Mouse (Mus musculus) midbrain, postnatal 0 days (tissue): ENCODE data around the gene Th. TPM values are rescaled to one million over a fixed set of nuclear protein-coding genes. Genes with fewer than 3 reads are reported as not detected.

ENCODE experiments used
- ATAC-seq: fragments of 200-750 bp; cut with Nextera tagmentation; 2 replicates; pipeline ENCODE4 v1.8.0; 2017; ENCODE audit warnings: moderate number of reproducible peaks, mild to moderate bottlenecking, moderate TSS enrichment, moderate library complexity; ENCODE audit not compliant: low FRiP score
- DNase-seq: peaks from one replicate; pipeline ENCODE4 v3.0.0-alpha.2; 2015; ENCODE audit warnings: low spot score
- H3K27ac ChIP-seq: fragments of 300-500 bp; sonication (generic); 2 replicates; pipeline ENCODE4 v1.5.1; 2014; ENCODE audit warnings: low read depth, mild to moderate bottlenecking, low read length, mixed read lengths
- H3K27me3 ChIP-seq: fragments of 300-500 bp; sonication (generic); 2 replicates; pipeline ENCODE4 v1.6.1; 2014; ENCODE audit warnings: low read length, control low read depth, mixed read lengths; ENCODE audit not compliant: insufficient read depth
- H3K36me3 ChIP-seq: fragments of 300-500 bp; sonication (generic); 2 replicates; pipeline ENCODE4 v1.6.1; 2014; ENCODE audit warnings: low read length, control low read depth, mixed read lengths; ENCODE audit not compliant: insufficient read depth
- H3K4me1 ChIP-seq: fragments of 300-500 bp; sonication (generic); 2 replicates; pipeline ENCODE4 v1.6.1; 2014; ENCODE audit warnings: mild to moderate bottlenecking, control low read depth, antibody characterized with exemption, low read length, mixed read lengths; ENCODE audit not compliant: insufficient read depth
- H3K4me2 ChIP-seq: fragments of 300-500 bp; sonication (generic); 2 replicates; pipeline ENCODE4 v1.6.1; 2014; ENCODE audit warnings: low read depth, mild to moderate bottlenecking, low read length, mixed read lengths; ENCODE audit not compliant: poor library complexity, severe bottlenecking
- H3K4me3 ChIP-seq: fragments of 300-500 bp; sonication (generic); 2 replicates; pipeline ENCODE4 v1.5.1; 2014; ENCODE audit warnings: low read depth, mild to moderate bottlenecking, low read length, moderate library complexity
- H3K9ac ChIP-seq: fragments of 300-500 bp; sonication (generic); replicated peaks from 2 replicates; pipeline ENCODE4 v1.6.1; 2014; ENCODE audit warnings: mild to moderate bottlenecking, low read length, moderate library complexity, mixed read lengths; ENCODE audit not compliant: poor library complexity, severe bottlenecking
- H3K9me3 ChIP-seq: fragments of 300-500 bp; sonication (generic); 2 replicates; pipeline ENCODE4 v1.6.1; 2016; ENCODE audit warnings: low read length, control low read depth
- CTCF ChIP-seq: IDR thresholded peaks from 2 replicates; pipeline ENCODE4 v1.5.1; 2016; ENCODE audit warnings: antibody characterized with exemption, mild to moderate bottlenecking
- WGBS: fragments of 180-500 bp; shearing (Covaris S2); extraction: QIAGEN DNeasy Blood & Tissue Kit; methylation state at CpG from one replicate; pipeline ENCODE4 v1.1.7; 2014; 5-methylcytosine and 5-hydroxymethylcytosine counted together
- polyA plus RNA-seq: library from polyadenylated mRNA; unstranded; fragments of >200 nt; fragmentation: Nextera tagmentation; extraction: Ambion mirVana; gene quantifications from 2 replicates; pipeline ENCODE4 v1.2.1, GENCODE M21; 2015
- total RNA-seq: library from RNA; depleted of rRNA; stranded (reverse); fragments of >200 nt; gene quantifications from 2 replicates; pipeline ENCODE4 v1.2.3, GENCODE M21; 2014; rRNA removed

Gene Th
- total and polyA plus RNA-seq, 2 experiments from 2014 or later: 26.2 to 27.1 TPM

DNA sequence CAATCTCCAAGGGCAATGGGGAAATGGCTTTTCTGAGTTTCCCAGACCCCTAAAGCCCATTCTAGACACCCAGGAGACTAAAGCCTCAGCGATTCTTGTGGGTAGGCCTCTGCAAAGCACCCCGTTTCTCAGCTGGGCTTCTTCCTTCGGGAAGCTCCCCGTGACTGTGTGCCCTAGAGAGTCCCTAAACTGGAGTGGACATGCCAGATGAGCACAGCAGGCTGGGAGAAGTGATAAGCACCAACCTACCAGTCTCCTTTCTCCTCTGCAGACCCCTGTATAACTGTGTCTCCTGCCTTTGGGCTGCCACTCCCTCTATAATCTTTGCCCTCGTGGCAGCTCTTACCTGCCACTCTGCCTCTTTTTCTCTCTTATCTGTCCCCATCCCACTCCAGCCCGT, 37.6 kb downstream of the Th start:
- DNase-seq (no peak), ATAC-seq (no peak)
- H3K4me3 ChIP-seq: no peak overlapping the region
- H3K36me3 ChIP-seq: no peaks in the 10 kb centered on the region
- H3K27ac ChIP-seq: no peak overlapping the region
- H3K27me3 ChIP-seq: no peaks in the 10 kb centered on the region
- TF ChIP-seq CTCF: no peak
- no peak overlapping the region for H3K4me2 ChIP-seq
- 78% methylated on average over 6 of the region's 6 CpGs for WGBS
- H3K9me3 ChIP-seq: no peaks in the 10 kb centered on the region
- H3K9ac ChIP-seq: no peak overlapping the region
- H3K4me1 ChIP-seq: no peaks in the 10 kb centered on the region

DNA sequence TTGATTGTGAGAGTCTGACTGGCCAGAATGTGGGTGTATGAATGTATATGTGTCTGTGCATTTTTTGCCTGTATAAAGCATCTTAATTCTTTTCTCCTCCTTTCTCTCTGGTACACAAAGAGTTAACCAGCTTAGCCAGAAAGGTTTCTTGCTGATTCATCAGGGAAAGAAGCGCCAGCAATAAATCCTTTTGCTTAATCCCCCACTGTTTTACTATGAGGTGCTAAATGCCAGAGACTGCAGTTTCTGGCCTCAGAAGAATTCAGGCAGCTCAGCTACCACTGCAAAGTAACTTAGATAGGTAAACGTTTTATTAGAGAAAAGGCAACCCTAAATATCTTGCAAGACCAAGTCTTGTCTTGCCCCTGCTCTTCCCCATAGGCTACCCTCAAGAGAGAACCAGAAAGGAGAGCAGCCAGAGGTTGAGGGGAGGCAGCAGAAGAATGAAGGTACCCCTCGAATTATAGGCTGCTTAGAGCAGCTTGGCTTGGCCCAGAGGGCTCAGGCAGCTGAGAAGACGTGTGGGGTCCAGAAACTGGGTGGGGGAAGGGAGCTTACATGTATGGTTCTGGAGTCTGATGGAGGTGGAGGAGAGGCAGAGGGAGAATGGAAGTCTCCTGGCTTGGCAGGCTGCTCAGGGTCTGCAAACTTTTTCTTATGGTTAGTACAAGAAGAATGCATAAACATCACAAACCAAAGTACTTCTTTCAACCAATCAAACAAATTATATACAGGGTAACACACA, 61.3 kb downstream of the Th start:
- Histone ChIP-seq H3K4me3 (no peak overlapping the region), H3K4me1 (no peaks in the 10 kb centered on the region), H3K4me2 (no peak overlapping the region), H3K36me3 (no peaks in the 10 kb centered on the region), H3K27me3 (no peaks in the 10 kb centered on the region), H3K9ac (no peak overlapping the region), H3K9me3 (no peaks in the 10 kb centered on the region), H3K27ac (no peak overlapping the region)
- ATAC-seq (no peak), DNase-seq (peak; percentile 5)
- 1% methylated on average over 4 of the region's 4 CpGs for WGBS
- TF ChIP-seq CTCF: no peak

GRCm38 (mm10) chr7:142850681-142851080, 80.2 kb downstream of the Th start:
- H3K9me3 ChIP-seq: no peaks in the 10 kb centered on the region
- DNase-seq: peak; percentile 62
- no peak overlapping the region for H3K27ac ChIP-seq
- no peak overlapping the region for H3K9ac ChIP-seq
- no peak overlapping the region for H3K4me3 ChIP-seq
- H3K4me1 ChIP-seq: no peaks in the 10 kb centered on the region
- H3K4me2 ChIP-seq: no peak overlapping the region
- H3K27me3 ChIP-seq: no peaks in the 10 kb centered on the region
- no peaks in the 10 kb centered on the region for H3K36me3 ChIP-seq
- ATAC-seq: no peak
- WGBS: 16% methylated on average over 6 of the region's 6 CpGs
- TF ChIP-seq CTCF: peak; percentile 84

Other genes with a start within 250 kb of the Th start
- gene Ins2, start 187.7 kb downstream of the Th start, total RNA-seq: not detected in 2 replicates
- 0.58 TPM in 1 of 2 replicates, not detected in the other for gene Ins2, start 187.7 kb downstream of the Th start, polyA plus RNA-seq
- gene Ascl2, start 38.1 kb upstream of the Th start, total RNA-seq: 1.1 TPM in 1 of 2 replicates, not detected in the other
- 0.43 and 0.50 TPM in 2 replicates for gene Ascl2, start 38.1 kb upstream of the Th start, polyA plus RNA-seq
- gene Tspan32, start 73.9 kb upstream of the Th start, total RNA-seq: 0.19 and 0.38 TPM in 2 replicates
- 0.37 and 0.38 TPM in 2 replicates for gene Tspan32, start 73.9 kb upstream of the Th start, polyA plus RNA-seq
- 454 and 542 TPM in 2 replicates for gene Cd81, start 121.6 kb upstream of the Th start, total RNA-seq
- 511 and 569 TPM in 2 replicates for gene Cd81, start 121.6 kb upstream of the Th start, polyA plus RNA-seq
- 71.3 and 92.4 TPM in 2 replicates for gene Tssc4, start 138.1 kb upstream of the Th start, total RNA-seq
- gene Tssc4, start 138.1 kb upstream of the Th start, polyA plus RNA-seq: 101 and 103 TPM in 2 replicates
- 1.3 and 1.7 TPM in 2 replicates for gene Trpm5, start 163.5 kb upstream of the Th start, total RNA-seq
- 0.94 and 1.6 TPM in 2 replicates for gene Trpm5, start 163.5 kb upstream of the Th start, polyA plus RNA-seq
- gene Kcnq1, start 175.2 kb upstream of the Th start, total RNA-seq: 0.44 and 1.4 TPM in 2 replicates
- gene Kcnq1, start 175.2 kb upstream of the Th start, polyA plus RNA-seq: 0.87 and 1.2 TPM in 2 replicates